Mouse (Mus musculus) olfactory bulb, adult 2 months (tissue): ENCODE measurements around the gene Fkbp6.

Experiments used
- CTCF ChIP-seq: fragments of 200-500 bp; IDR thresholded peaks from 2 replicates; pipeline ENCODE4 v1.5.1; 2012; ENCODE audit warnings: low read depth, mild to moderate bottlenecking, low read length, moderate library complexity; ENCODE audit not compliant: insufficient read depth
- POLR2A ChIP-seq: fragments of 200-500 bp; IDR thresholded peaks from 2 replicates; pipeline ENCODE4 v1.6.1; 2012; ENCODE audit warnings: mild to moderate bottlenecking, low read depth, low read length, moderate library complexity; ENCODE audit not compliant: insufficient read depth

- TF ChIP-seq CTCF: no peak
- no peak for TF ChIP-seq POLR2A
Observed at GRCm38 (mm10) chr5:135290703-135291102, 59.1 kb downstream of the Fkbp6 start.
